Mouse (Mus musculus): Measurements from ENCODE around the gene Tubg2.

Tubg2 gene

DNA sequence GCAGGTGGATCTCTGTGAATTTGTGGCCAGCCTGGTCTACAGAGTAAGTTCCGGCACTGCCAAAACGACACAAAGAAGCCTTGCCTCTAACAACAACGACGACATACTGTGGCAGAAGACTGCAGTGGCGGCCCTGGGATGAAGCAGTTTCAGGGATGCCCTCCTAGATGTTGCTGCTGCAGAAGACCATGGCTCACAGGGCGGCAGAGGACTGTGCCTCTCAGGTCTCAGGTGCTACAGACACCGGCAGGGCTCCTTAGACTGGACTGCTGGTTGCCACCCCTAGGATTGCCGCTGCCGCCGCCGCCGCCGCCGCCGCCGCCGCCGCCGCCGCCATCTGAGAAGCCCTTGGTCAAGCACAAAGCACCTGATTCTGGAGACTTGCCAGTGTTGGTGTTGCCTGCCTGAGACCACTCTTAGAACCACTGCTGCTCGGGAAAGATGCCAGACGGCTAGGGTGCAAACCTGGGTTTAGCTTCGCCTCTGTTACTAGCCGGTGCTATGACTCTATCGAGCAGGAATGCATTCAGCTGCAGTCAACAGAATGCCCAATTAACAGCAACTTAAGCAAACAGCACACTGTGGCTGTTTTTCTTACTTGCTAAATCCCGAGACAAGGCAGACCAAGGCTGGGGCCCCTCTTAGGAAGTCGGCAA, 15.4 kb upstream of the Tubg2 start:
- no peak for DNase-seq

DNA sequence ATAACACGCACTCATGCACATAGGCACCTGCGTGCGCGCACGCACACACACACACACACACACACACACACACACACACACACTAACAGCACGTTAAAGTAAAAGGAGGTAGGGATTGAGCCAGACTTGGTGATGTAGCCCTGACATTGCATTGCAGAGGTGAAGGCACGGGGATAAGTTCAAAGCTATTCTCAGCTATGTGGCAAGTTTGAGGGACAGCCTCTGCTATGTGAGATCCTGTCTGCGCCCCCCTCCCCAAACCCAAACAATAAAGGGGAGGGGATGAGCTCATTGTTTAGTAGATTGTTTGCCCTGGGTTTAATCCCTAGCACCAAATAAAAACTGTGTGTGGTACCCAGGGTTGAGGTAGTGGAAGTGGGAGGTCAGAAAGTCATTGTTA, 14.6 kb upstream of the Tubg2 start:
- no peak for DNase-seq

DNA sequence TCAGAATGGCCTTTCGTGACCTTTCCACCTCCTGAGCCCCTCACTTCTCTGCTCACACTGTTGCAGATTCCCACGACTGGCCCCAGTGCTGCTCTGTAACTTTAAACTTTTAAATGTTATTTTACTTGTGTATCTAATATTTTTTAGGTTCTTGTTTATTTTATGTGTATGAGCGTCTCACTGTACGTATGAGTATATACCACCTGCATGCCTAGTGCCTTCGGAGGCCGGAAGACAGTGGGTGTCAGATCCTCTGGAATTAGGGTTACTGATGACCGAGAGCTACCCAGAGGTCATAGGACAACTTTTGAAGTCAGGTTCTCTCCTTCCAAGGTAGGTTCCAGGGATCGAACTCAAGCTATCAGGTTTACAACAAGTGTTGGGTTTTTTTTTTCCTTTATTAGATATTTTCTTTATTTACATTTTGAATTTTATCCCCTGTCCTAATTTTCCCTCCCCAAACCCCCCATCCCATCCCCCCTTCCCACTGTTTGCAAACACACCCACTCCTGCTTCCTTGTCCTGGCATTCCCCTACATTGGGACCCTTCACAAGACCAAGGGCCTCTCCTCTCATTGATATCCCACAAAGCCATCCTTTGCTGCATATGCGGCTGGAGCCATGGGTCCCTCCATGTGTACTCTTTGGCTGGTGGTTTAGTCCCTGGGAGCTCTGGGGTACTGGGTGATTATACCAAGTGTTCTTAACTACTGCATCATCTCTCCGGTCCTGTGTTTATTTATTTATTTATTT, 13.3 kb upstream of the Tubg2 start:
- no peak for DNase-seq

DNA sequence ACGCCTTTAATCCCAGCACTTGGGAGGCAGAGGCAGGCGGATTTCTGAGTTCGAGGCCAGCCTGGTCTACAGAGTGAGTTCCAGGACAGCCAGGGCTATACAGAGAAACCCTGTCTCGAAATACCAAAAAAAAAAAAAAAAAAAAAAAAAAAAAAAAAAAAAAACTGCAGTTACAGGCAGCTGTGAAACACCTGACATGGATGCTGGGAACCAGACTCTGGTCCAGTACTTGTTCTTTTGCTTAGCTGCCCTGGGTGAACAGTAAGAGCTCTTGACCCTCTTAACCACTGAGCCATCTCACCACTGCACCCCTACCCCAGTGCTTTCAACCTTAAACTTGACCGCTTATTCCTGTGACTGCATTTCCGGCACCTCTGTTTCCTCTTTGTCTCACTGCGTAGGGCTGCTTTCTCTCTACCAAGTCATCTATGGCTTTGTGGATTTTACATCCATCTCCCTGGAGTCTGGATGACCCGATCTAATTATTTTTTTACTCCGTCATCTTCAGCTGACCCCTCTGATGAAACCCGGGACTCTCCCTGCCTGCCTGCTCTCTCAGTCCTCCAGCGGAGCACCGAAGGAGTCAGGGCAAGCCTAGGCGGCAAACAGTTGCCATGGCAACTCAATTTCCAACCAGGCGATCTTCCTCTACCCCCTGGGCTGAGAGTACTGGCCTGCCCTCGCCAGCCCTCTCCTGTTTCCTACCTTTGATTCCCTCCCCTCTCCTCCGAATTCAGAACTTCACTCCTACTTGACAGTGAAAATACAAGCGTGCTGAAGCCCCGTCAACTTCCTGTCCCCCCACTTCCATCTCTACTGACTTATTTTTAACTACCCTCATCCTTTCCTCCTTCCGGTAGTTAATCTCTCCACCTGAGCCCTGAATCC, 12.1 kb upstream of the Tubg2 start:
- peak; percentile 61 for DNase-seq

DNA sequence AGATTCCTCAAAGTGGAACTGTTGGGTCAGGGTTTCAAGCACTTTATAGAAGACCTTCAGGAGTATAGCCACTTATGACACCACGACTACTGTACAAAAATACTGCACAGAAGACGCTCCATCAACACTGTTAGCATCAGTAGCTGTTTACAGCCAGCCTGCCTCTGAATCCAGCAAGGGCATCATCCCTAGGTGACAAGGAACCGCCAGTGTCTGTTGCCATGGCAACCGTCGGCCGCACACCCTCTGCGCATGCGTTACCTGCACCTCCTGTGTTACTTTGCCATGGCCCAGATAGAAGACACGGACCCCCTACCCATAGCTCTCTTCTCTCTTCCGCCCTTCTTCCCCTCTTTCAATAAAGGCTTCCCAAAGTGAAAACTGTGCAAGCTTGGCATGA, 9.3 kb upstream of the Tubg2 start:
- DNase-seq = no peak

DNA sequence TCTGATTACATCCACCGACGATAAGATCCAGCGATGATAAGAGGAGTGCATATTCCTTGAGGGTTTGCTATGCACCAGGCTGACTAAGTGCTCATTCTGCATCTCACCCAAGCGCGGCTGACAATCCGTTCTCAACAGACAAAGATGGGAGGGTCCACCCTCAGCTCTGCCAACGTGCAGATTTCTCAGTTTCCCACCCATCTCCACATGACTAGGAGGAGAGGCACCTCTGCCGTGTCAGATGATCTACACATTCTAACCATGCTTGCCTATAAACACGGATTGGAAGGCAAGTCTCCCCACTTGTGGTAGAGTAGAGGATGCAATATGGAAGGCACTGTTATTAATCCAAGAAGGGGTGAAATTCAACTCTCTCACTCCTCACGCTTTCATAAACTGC, 7.0 kb upstream of the Tubg2 start:
- DNase-seq = peak; percentile 3

DNA sequence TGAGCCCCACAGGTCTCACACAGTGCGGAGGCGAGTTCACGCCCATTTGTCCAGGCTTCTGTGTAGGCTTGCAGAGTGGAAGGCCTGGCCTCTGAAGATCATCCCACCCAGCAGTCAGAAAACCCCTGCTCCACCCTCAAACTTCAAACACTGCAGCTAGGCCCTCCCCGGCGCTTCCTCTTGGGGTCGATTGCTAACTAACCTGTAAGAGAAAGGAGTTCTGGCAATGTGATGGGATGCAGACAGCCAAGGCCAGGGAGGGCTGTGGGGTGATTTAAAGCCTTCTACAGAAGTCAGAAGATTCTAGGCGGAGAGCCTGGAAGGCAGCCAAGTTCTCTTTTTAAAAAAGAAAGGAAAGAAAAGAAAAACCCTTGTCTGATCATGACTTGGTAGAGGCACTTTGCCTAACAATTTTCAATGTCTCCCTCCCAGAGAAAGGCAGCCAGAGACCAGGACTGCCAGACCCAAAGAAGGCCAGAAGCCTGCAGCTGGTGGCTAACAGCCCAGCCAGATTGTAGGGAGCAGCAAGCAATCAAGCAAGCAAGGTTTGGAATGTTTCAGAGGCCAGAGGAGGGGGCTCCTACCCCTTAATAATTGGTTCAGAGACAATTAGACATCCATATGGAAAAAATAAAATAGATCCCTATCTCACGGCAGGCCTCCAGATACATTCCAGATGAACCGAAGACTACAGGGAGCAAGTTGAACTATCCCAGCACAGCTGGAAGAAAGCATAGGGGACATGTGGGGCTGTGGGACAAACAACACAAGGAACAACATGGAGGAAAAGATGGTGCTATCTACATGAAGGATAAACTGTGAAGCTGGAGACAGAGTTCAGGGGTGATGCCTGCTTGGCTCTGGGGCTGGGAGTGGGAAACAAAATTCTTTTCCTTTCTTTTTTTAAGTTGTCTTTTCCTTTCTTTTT, 6.3 kb upstream of the Tubg2 start:
- peak; percentile 16 for DNase-seq

DNA sequence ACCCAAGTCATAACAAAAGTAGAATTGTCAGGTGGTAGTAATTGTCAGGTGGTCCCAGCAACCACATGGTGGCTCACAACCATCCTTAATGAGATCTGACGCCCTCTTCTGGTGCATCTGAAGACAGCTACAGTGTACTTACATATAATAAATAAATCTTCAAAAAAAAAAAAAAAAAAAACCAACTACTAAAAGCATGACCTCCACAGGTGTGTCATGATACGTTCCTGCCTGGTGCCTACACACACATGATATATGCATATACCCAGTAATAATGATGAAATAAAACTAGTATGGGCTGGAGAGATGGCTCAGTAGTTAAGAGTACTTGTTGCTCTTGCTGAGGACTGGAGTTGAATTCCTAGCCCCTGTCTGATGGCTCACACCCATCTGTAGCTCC, 4.6 kb upstream of the Tubg2 start:
- DNase-seq = no peak

DNA sequence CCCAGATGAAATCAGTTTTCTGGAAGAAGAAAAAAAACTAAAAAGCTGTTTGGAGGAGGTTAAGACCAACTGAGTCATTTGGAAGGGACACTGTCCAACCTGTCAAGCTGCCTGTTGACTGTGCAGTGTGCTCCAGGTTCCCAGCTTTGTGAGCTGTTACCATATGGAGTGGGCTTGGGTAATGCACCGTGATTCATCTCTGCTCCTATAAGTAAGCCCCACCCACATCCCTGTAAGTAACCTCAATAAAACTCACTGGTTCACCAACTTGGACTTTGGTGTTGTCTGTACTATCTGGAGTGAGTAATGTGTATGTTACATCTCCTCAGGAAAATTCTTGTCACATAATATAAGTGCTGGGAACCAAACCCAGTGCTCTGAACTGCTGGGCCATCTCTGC, 2.9 kb upstream of the Tubg2 start:
- peak; percentile 11 for DNase-seq

DNA sequence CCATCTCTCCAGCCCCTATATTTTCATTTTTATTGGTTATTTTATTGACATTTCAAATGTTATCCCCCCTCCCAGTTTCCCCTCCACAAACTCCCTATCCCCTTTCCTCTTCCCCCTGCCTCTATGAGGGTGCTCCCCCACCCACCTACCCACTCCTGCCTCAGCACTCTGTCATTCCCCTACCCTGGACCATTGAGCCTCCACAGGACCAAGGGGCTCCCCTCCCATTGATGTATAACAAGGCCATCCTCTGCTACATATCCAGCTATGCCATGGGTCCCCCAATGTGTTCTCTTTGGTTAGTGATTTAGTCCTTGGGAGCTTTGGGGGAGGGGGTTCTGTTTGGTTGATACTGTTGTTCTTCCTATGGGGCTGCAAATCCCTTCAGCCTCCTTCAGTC, 1.1 kb upstream of the Tubg2 start:
- DNase-seq = peak; percentile 24

DNA sequence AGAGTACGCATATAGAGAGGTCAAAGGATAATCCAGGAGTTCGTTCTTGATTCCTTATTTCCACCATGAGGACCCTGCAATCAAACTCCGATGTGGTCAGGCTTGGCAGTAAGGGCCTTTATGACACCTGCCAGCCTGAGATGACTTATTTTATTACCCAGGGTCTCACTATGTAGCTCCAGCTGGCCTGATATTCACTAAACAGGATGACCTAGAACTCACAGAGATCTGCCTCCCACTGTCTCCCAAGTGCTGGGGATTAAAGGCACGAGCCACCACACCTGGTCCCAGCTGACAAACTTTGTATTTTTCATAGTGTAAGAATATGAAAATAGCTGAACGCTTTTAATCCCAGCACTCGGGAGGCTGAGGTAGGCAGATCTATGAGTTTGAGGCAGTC, 556 bp upstream of the Tubg2 start:
- DNase-seq = peak; percentile 20

DNA sequence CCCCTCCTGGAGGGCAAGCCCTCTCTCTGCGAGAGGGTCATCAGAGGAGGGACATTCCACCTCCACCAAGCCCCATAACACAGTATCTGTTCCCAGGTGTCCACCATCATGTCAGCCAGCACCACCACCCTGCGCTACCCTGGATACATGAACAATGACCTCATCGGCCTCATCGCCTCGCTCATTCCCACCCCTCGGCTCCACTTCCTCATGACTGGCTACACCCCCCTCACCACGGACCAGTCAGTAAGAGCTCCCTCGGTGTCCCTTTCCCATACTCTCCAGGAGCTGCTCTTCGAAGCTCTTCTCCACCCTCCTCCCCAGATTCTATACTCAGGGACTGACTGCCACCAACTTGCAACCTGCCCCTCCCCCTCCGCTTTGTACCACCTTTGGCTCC, 4.4 kb downstream of the Tubg2 start:
- peak; percentile 45 for DNase-seq

DNA sequence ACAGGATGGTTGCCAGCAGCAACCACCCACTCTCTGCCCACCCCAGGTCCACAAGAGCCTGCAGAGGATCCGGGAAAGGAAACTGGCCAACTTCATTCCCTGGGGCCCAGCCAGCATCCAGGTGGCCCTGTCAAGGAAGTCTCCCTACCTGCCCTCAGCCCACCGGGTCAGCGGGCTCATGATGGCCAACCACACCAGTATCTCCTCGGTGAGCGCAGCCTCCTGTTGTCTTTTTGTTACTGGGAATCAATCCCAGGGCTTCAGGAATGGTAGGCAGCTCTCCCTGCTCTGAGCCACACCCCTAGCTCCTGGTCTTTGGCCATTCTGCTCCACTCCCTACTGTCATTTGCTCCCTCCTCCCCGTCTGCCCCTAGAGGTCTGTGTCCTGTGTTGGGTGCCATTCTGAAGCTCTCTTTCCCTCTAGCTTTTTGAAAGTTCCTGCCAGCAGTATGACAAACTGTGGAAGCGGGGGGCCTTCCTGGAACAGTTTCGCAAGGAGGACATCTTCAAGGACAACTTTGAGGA, 5.3 kb downstream of the Tubg2 start:
- DNase-seq = peak; percentile 44

DNA sequence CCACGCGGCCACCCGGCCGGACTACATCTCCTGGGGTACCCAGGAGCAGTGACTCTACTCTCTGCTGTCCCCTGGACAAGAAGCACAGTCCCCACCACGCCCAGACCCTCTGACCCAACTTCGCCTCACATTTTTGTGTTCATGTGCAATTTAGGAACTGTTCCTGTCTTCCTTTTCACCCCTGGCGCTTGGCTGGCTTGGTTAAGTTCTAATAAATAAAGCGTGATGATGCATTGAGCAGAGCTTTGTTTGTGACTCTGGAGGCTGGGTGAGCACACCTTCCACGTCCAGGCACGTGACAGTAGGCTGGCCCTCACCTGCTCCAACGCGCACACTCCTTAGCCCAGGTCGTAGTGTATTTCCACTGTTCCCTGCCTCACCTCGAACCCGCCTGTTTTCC, 5.8 kb downstream of the Tubg2 start:
- DNase-seq = no peak

DNA sequence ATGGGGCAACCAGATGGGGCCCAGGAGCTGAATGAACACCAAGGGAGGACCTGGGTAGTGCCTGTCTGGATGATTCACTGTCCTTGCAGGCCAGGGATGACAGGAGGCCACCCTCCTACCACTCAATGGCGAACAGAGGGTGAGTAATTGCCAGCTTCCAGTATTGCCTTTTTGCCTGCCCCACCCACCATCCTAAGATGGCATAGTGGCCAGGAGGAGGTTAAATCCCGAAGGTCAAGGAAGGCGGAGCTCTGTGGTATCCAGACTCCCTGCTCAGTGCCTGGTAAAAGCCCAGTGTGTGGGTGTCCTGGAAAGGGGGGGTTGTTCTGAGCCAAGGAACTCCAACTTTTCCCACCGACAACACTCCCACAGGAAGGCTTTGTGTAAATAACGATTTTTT, 6.6 kb downstream of the Tubg2 start:
- DNase-seq = no peak

DNA sequence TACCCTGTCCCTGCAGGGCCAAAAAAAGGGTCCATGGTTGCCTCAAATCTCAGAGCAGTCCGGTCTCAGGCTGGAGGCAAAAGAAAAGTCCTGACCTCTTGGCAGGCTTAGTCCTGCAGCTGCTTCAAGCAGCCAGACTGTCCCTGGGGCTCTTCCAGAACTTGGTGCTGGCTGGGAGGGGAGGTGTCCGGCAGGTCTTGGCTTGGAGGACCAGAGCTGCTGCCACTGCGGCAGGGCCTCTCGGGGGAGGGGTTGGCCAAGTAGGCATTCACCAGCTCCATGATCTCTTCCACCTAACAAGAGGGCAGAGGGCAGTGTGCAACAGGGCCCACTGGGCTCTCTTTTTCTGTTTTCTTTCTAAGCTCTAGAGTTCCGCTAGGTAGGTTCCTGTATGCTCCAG, 7.1 kb downstream of the Tubg2 start:
- peak; percentile 73 for DNase-seq

DNA sequence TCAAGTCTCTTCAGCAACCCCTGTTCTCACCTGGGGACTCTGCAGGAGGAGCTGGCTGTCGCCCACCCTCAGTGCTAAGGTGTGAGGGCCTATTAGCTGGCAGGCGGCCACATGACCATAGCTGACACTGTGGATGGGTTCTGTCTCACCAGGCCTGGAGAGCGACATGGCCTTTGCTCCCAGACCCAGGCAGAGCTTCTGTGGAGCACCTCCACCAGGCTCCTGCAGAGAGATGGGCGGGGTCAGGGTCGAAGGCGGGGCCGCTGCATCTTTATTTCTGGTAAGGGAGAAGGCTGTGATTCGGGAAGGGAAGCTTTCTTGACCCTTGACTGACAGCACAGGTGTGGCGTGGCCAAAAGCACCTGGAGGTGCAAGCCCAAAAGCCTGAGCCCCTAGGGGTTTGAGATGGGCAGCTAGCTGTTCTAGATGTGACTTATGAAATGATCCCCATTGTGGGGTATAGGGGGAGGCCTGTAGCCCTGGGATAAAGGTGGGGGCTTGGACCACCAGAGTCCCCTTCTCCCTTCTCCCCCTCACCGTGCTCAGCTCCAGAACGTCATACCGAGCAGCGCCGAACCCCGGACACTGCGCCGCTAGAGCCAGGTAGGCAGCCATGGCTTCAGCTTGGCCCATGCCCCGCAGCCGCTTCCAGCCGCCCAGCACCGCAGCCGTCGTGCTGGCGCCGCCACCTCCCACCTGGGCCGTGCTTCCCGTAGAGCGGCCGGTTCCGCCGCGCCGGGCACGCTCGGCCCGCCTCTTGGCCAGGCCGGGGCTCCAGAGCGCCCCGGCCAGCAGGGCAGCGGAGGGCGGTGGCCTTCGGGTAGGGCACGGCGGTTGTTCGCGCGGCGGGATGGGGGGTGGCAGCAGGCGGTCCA, 8.0 kb downstream of the Tubg2 start:
- DNase-seq = peak; percentile 67

DNA sequence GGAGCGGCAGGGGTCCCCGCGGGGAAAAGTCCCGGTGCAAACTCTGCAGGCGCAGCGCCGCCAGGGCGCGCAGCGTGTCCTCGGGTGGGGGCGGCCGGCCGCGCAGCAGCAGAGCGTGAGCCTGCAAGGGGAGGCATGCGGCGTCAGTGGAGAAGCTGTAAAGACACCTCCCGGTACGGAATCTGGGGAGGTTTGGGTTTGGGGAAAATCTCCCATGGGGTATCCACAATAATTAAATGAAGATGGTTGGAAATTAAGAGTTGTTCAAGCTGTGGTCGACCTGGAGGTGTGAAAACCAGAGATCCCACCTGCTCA, 8.6 kb downstream of the Tubg2 start:
- no peak for DNase-seq

DNA sequence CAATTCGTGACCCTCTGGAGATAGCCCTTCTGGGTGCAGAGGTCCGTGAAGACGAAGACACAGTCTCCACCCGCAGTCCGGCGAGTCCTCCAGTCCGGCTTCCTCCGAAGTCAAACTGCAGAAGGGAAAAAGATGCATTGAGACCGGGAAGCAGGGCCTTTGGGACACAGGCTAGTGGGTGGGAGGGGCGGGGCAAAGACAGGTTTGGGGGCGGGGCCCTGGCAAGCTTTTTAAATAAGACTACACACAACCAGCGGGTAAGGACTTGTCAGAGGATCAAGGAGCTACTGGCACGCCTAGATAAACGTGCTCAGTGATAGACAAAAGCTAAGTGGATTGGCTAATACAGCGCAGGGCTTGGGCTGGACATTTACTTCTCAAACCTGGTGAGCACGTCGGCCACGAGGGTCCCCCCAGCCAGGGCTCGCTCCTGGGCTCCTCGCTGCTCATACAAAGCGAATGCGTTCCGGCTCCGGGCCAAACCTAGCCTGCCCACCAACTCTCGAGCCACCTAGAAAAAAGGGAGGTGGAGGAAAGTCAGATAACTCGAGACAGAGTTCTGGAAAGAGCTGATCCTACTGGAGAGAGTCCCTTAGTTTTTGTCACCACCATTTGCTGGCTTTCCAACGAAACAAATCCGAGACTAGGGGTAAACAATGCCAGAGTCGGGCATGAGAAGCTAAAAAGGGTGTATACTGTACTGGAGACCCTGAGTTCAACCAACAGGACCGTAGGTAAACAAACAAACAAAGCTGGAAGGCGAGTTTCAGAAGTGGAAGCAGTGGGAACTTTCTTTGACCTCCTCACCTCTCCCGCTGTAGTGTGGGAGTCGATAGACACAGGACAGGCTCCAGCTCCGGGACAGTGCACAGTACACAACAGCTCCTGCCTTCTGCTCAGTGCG, 9.2 kb downstream of the Tubg2 start:
- peak; percentile 45 for DNase-seq

DNA sequence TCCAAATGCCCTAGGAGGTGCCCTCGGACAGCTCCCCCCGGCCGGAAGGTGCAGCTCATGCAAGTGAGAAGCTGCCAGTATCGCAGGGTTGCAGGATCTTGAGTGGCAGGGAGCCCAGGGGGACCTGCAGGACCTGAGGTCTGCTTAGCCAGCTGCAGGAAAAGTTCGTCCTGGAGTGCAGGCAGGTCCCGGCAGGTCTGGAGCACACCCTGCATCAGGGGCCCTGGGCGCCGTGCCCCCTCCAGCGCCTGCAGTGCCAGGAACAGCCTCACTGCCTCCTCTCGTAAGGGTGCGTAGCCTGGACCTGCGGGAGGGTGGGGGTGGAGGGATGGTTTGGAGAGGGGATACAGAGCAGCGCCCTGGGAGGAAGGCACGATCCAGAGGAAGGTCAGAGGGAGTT, 10.7 kb downstream of the Tubg2 start:
- peak; percentile 59 for DNase-seq

Data from cerebellum, adult 11-12 months (tissue).